Mouse (Mus musculus): ENCODE results near the gene Col2a1. TPM values are rescaled to one million over a fixed set of nuclear protein-coding genes. Genes with fewer than 3 reads are reported as not detected.
A peak's percentile ranks its signal among the peaks of the same experiment; 100 is the strongest.

Gene Col2a1
- polyA plus RNA-seq, 1 experiment from 2014 or later, result 1.1 TPM

DNA sequence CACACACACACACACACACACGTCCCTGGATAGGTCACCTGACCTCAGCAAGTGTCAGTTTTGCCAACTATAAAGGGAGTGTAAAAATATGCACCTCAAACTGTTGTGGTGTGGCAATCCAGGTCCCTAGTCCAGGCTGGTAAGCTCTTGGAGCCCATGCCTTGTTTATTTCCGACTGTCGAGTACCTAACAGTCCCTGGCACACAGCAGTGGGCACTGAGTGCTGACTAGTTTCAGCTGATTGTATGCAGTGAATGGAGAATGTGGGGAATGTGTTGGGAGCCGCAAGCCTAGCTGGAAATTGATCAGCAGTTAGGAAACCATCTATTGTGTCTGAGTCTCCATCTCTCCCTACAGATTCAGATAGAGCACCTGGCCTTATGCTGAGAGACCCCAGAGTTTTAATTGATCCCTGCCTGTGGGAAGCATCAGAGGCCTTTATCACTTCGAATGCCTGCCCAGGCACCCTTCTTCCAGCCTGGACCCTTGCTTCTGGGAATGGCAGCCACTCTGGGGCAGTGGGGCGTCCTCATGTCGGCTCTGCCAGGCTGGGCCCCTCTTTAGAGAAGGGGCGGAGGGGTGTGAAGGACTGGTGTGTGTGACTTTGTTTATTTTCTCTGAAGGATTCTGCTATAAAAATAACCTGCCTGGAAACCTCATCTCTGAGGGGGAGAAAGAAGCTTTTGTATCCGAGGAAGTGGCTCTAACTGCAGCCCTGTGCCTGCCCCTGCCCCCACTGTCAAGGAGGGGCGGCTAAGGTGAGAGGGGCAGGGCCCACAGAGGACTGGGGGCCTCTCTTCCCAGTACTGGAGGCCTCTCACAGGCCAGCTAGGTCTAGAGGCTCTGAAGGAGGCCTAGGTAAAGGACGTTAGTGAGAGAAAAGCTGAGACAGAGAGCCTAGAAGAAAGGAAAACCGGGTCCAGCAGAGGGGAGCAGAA, 22.7 kb upstream of the Col2a1 start:
- WGBS (ENCODE audit: insufficient replicate concordance), result 37% methylated on average over 12 of the region's 12 CpGs
- Histone ChIP-seq H3K27ac (no peak overlapping the region), H3K36me3 (no peaks in the 10 kb centered on the region), H3K9me3 (replicated peaks) (no peaks in the 10 kb centered on the region), H3K4me2 (no peak overlapping the region), H3K4me3 (no peak overlapping the region), H3K9ac (no peak overlapping the region), H3K4me1 (no peaks in the 10 kb centered on the region), H3K27me3 (replicated peaks) (peaks cover 43% of the 10 kb centered on the region)
- no peak for ATAC-seq

DNA sequence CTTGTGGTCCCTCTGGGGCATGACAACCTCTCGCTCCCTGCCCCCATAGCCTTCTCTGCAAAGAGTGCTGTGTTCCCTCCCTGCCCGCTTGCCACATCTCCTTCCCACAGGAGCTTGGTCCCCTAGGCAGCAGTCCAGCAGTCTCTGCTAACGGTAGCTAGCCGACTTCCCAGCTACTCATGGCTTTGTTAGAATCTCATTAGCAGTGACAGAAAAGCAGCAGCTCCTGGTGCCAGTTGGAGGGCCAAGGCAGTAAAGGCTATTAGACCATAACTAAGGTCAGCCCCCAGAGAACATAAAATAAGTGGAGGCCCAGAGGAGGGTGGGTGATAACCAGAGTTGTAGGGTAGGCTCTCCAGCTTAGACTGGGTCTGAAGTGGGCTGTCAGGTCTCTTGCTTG, 21.1 kb upstream of the Col2a1 start:
- H3K9ac ChIP-seq, result no peak overlapping the region
- no peaks in the 10 kb centered on the region for H3K4me1 ChIP-seq
- no peaks in the 10 kb centered on the region for H3K9me3 ChIP-seq (replicated peaks)
- 41% methylated on average over 4 of the region's 4 CpGs for WGBS (ENCODE audit: insufficient replicate concordance)
- H3K36me3 ChIP-seq, result no peaks in the 10 kb centered on the region
- H3K27me3 ChIP-seq (replicated peaks), result peaks cover 43% of the 10 kb centered on the region
- ATAC-seq, result no peak
- H3K4me2 ChIP-seq, result no peak overlapping the region
- H3K4me3 ChIP-seq, result no peak overlapping the region
- H3K27ac ChIP-seq, result no peak overlapping the region

DNA sequence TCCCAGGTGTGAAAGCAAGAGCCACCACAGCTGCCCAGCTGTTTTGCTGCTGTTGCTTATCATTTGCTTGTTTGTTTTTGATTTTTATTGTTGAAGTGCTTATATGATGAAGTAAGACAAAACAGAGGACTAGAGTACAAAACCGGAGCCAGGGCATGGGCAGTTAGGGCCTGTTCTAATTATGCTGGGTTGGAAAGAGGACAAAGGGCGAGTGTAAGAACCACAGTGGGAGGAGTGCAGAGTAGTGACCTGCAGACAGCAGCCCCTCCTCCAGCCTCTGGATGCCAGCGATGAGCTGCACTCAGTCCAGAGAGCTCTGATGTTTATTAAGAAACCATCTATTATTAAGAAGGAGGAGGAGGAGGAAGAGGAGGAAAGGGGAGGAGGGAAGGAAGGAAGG, 18.6 kb upstream of the Col2a1 start:
- H3K4me1 ChIP-seq, result no peaks in the 10 kb centered on the region
- no peak overlapping the region for H3K27ac ChIP-seq
- H3K4me2 ChIP-seq, result no peak overlapping the region
- no peak overlapping the region for H3K4me3 ChIP-seq
- H3K9ac ChIP-seq, result no peak overlapping the region
- 41% methylated on average over 3 of the region's 3 CpGs for WGBS (ENCODE audit: insufficient replicate concordance)
- H3K9me3 ChIP-seq (replicated peaks), result no peaks in the 10 kb centered on the region
- no peaks in the 10 kb centered on the region for H3K36me3 ChIP-seq
- peaks cover 39% of the 10 kb centered on the region for H3K27me3 ChIP-seq (replicated peaks)
- no peak for ATAC-seq

DNA sequence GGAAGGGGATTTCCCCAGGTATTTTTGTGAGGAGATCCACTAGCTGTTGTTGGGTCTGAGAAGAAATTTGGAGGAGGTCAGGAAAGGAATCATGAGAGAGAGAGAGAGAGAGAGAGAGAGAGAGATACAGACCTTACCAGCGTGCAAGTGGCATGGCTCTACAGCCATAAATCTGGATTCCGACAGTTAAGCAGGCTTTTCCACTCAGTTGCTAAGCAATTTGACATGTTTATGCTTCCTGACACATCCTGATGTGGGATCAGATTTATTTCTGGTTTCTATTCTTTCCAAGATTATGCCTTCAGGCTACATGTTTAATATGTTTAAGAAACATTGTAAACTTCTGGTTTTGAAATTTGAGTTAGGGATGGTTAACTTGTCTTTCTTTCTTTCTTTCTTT, 17.4 kb upstream of the Col2a1 start:
- no peak overlapping the region for H3K4me2 ChIP-seq
- no peak overlapping the region for H3K9ac ChIP-seq
- H3K27ac ChIP-seq, result no peak overlapping the region
- H3K36me3 ChIP-seq, result no peaks in the 10 kb centered on the region
- no peaks in the 10 kb centered on the region for H3K9me3 ChIP-seq (replicated peaks)
- no peak overlapping the region for H3K4me3 ChIP-seq
- H3K4me1 ChIP-seq, result no peaks in the 10 kb centered on the region
- 41% methylated on average over 2 of the region's 2 CpGs for WGBS (ENCODE audit: insufficient replicate concordance)
- H3K27me3 ChIP-seq (replicated peaks), result peaks cover 26% of the 10 kb centered on the region
- ATAC-seq, result no peak

DNA sequence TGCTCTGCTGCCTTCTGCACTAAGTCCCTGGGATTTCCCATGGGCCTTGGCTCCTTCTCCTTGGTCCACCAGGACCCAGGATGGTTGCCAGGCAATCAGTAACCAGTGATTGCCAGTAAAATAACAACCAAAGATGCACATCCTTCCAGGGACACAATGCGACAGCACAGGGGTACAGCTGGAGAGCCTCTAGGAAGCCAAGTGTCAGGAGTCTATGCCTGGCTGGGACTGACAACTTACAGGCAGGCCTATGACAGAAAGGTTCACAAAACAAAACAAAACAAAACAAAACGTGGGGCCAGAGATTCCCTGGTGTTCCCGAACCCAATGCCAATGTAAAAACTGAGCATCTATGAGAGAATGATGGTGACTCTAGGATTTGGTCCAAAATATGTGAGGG, 14.6 kb upstream of the Col2a1 start:
- Histone ChIP-seq H3K27ac (no peak overlapping the region), H3K9me3 (replicated peaks) (no peaks in the 10 kb centered on the region), H3K27me3 (replicated peaks) (peaks cover 6% of the 10 kb centered on the region; the same call in 1 of the 2 replicates), H3K4me1 (no peaks in the 10 kb centered on the region), H3K36me3 (no peaks in the 10 kb centered on the region), H3K9ac (no peak overlapping the region), H3K4me2 (no peak overlapping the region), H3K4me3 (no peak overlapping the region)
- 66% methylated on average over 3 of the region's 3 CpGs for WGBS (ENCODE audit: insufficient replicate concordance)
- no peak for ATAC-seq

DNA sequence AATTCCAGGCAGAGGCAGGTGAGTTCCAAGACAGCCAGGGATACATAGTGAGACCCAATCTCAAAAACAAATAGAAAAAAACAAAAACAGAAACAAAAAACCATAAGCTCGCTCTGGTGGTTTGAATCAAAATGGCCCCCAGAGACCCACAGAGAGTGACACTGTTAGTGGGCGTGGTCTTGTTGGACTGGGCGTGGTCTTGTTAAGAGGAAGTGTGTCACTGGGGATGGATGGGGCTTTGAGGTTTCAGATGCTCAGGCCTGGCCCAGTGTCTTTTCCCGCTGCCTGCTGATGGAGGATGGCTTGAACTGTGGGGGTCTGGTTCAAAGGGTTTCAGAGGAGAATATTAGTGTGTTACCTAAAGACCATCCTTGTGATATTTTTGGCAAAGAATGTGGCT, 13.4 kb upstream of the Col2a1 start:
- Histone ChIP-seq H3K9me3 (replicated peaks) (no peaks in the 10 kb centered on the region), H3K9ac (no peak overlapping the region), H3K4me2 (no peak overlapping the region), H3K27me3 (replicated peaks) (peaks cover 6% of the 10 kb centered on the region; the same call in 1 of the 2 replicates), H3K36me3 (no peaks in the 10 kb centered on the region), H3K4me3 (no peak overlapping the region), H3K4me1 (no peaks in the 10 kb centered on the region), H3K27ac (no peak overlapping the region)
- WGBS (ENCODE audit: insufficient replicate concordance), result 46% methylated on average over 4 of the region's 4 CpGs
- ATAC-seq, result no peak

DNA sequence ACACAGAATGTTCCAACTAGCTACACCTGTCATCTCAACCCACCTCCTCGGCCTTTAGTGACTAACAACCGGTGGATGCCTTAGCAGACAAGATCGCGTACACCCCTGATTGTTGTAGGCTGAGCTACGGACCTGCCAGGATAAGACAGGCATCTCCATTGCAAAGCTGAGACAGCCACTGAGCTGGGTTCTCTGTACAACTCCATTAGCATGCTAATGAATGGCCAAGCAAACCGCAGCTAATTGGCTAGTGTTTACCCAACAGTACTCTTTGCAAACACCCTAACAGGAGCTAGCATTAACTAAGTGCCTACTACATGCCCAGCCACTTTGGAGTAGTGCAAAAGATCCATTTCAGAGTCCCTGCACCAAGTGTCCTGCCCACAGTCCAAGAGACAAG, 8.3 kb upstream of the Col2a1 start:
- no peak overlapping the region for H3K27ac ChIP-seq
- 52% methylated on average over 6 of the region's 6 CpGs for WGBS (ENCODE audit: insufficient replicate concordance)
- no peak overlapping the region for H3K9ac ChIP-seq
- H3K9me3 ChIP-seq (replicated peaks), result no peaks in the 10 kb centered on the region
- H3K36me3 ChIP-seq, result no peaks in the 10 kb centered on the region
- no peak overlapping the region for H3K4me3 ChIP-seq
- H3K27me3 ChIP-seq (replicated peaks), result peaks cover 51% of the 10 kb centered on the region
- ATAC-seq, result no peak
- no peak overlapping the region for H3K4me2 ChIP-seq
- no peaks in the 10 kb centered on the region for H3K4me1 ChIP-seq

DNA sequence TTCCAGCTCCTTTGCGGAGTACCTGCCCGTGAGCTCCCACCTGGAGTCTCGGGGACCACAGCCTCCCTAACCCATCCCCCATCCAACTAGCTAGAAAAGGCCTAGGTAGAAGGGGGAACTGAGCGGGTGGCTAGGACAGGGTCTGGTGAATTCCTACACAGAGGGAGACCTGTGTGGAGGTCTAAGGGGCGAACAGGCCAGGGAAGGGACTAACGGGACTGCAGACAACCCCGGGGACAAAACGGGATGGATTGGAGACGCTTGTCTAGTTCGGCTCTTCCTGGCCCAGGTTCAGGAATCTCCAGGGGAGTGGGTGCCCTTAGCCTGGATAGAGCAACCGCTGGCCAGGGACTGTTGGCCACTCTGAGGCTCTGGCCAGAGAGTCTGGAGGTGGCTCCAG, 686 bp upstream of the Col2a1 start:
- peaks cover 100% of the 10 kb centered on the region for H3K27me3 ChIP-seq (replicated peaks)
- peaks cover 29% of the 10 kb centered on the region for H3K4me1 ChIP-seq
- no peak overlapping the region for H3K4me3 ChIP-seq
- H3K27ac ChIP-seq, result no peak overlapping the region
- H3K4me2 ChIP-seq, result peak overlapping the region; percentile 51; the same call in 1 of the 2 replicates
- no peaks in the 10 kb centered on the region for H3K9me3 ChIP-seq (replicated peaks)
- H3K9ac ChIP-seq, result no peak overlapping the region
- no peak for ATAC-seq
- no peaks in the 10 kb centered on the region for H3K36me3 ChIP-seq
- 8% methylated on average over 11 of the region's 11 CpGs for WGBS (ENCODE audit: insufficient replicate concordance)

DNA sequence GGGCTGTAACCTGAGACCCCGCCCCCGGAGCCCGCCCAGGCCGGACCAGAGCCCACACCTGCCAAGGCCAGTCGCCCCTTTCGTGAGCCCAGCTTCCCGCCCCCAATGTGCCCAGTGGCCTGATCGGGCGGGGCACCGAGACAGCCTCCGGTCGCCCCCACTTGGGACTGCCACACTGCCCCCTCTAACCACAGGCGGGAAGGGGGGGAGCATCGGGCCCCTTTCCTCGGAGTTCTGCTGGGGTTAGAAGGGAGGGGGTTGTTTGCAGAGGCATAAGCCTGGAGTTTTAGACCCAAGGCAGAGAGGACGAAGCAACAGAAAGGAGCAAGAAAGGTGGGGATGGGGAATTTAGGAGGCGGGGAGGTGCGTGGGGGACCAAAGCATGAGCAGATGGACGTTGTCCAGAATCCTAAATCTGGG, 255 bp upstream of the Col2a1 start:
- Histone ChIP-seq H3K9me3 (replicated peaks) (no peaks in the 10 kb centered on the region), H3K36me3 (no peaks in the 10 kb centered on the region), H3K4me3 (peak overlapping the region; percentile 32), H3K9ac (no peak overlapping the region), H3K4me2 (peak overlapping the region; percentile 51), H3K27ac (no peak overlapping the region), H3K4me1 (peaks cover 29% of the 10 kb centered on the region), H3K27me3 (replicated peaks) (peaks cover 100% of the 10 kb centered on the region)
- no peak for ATAC-seq
- WGBS (ENCODE audit: insufficient replicate concordance), result 3% methylated on average over 19 of the region's 19 CpGs

DNA sequence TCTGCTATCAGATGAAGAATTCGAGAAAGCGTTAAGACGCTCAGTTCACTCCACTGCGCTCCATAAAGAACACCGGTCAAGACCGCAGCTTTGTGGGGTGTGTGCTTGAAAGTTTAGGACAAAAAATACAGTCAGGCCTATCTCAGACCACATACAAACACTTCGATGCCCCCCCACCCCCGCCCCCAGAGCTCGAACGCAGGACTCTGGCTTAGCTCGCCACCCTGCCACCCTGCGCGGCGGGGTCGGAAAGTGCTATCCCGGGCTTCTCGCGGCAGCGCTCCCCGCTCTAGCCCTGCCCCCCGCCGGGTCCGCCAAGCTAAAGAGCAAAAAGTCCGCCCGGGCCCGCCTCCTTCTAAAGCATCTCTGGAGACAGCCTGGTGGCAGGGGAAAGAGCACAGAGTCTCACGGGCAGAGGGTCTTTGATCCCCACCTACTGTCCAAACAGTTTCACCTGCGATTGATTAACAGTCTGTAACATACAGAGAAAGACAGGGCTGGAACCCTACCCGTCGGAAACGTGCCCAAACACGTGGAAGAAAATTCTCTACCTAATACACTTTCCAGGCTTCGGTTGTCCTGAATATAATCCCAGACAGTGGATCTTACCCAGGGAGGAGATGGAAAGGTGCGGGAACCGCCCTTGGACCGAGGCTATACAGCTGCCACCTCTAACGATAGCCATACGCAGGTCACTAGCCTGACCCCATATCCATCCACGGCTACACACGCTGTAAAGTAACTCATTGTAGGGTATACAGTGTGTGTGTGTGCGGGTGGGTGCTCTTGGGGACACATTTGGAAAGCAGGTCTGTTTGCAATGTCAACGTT, 1.3 kb downstream of the Col2a1 start:
- Histone ChIP-seq H3K27me3 (replicated peaks) (peaks cover 100% of the 10 kb centered on the region), H3K9ac (no peak overlapping the region), H3K36me3 (no peaks in the 10 kb centered on the region), H3K4me2 (peak overlapping the region; percentile 51), H3K27ac (no peak overlapping the region), H3K9me3 (replicated peaks) (no peaks in the 10 kb centered on the region), H3K4me1 (peaks cover 29% of the 10 kb centered on the region), H3K4me3 (peak overlapping the region; percentile 15)
- WGBS (ENCODE audit: insufficient replicate concordance), result 2% methylated on average over 42 of the region's 42 CpGs
- no peak for ATAC-seq

DNA sequence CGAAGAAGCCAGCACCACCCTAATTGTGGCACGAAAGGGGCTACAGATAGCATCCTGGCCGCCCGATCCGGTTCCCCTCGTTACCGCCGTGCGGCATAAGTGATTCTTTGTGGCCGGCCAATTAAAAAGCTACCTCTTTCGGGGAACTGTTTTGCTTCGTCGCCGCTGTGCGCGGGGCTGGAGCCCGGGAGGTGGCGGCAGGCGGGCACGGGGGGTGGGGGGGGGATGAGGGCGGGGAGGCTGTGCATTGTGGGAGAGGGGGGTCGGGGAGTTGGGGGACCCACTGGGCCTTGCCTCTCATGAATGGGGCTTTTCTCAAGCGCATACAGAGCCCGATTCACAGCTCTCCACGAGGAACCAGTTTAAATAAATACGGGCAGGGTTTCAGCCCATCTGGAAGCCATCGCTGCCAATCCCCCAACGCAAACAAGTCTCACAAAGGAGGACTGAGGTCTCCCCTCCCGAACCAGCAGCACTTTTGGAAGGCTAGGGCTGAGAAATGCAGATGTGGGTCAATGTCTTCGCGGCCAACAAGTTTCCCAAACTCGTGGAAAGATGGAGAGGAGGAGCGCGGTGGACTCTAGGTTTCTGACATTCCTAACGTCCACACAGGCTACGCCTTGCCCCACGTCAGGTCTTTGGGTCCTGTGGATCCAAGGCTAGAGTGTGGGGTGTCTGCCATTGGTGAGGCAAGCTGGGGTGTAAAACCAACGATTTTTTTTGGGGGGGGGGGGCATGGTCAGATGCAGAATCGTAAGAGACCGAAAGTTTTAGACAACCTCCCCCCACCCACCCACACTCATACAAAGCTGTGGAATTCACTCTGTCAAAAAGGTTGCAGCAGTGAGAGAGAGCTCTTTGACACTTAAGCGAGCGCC, 2.1 kb downstream of the Col2a1 start:
- 1% methylated on average over 41 of the region's 42 CpGs for WGBS (ENCODE audit: insufficient replicate concordance)
- no peak for ATAC-seq
- H3K36me3 ChIP-seq, result no peaks in the 10 kb centered on the region
- peak overlapping the region; percentile 36 for H3K4me2 ChIP-seq
- peak overlapping the region; percentile 23 for H3K4me3 ChIP-seq
- no peak overlapping the region for H3K9ac ChIP-seq
- no peak overlapping the region for H3K27ac ChIP-seq
- H3K9me3 ChIP-seq (replicated peaks), result no peaks in the 10 kb centered on the region
- H3K4me1 ChIP-seq, result peaks cover 29% of the 10 kb centered on the region
- H3K27me3 ChIP-seq (replicated peaks), result peaks cover 100% of the 10 kb centered on the region

All from liver, embryonic 12.5 days (tissue).